Mouse (Mus musculus): ENCODE measurements around the gene Slc2a5. TPM values are rescaled to one million over a fixed set of nuclear protein-coding genes. Genes with fewer than 3 reads are reported as not detected.

Gene Slc2a5
- polyA plus RNA-seq, 1 experiment from 2014 or later, result 3.4 TPM

DNA sequence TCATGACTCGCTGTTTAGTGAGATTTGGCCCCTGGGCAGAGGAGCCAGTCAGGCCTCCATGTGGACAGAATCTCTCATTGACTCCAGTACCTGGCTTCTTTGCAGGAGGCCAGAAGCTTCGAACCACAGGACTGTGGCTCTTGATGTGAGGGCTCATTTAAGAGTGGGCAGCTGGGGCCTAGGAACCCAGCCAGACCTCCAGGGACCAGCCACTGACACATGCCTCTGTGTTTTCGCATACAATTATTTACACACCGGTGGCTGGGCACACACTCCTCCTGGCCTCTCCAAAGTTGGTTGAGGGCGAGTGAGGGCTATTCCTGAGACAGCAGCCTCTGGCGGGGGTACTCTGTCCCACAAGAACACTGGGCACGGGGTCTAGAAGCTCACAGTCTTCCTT lies 21.3 kb downstream of the Slc2a5 start:
- H3K27ac ChIP-seq (ENCODE audit: low read depth, low read length), result no peak overlapping the region
- H3K9me3 ChIP-seq (ENCODE audit: control insufficient read depth, low read length), result no peaks in the 10 kb centered on the region; the same call in 1 of the 2 replicates
- H3K27me3 ChIP-seq (ENCODE audit: control insufficient read depth, insufficient read depth, low read length), result no peaks in the 10 kb centered on the region
- WGBS, result 70% methylated on average over 7 of the region's 7 CpGs
- no peak for ATAC-seq (ENCODE audit: low read depth)
- H3K36me3 ChIP-seq (ENCODE audit: control insufficient read depth, insufficient read depth, low read length), result no peaks in the 10 kb centered on the region
- no peak overlapping the region for H3K9ac ChIP-seq (replicated peaks; ENCODE audit: low read depth, low read length)
- no peak overlapping the region for H3K4me2 ChIP-seq (ENCODE audit: low read depth, low read length)
- H3K4me3 ChIP-seq (ENCODE audit: low read depth, low read length), result no peak overlapping the region
- no peaks in the 10 kb centered on the region for H3K4me1 ChIP-seq (ENCODE audit: control insufficient read depth, insufficient read depth, low read length)

DNA sequence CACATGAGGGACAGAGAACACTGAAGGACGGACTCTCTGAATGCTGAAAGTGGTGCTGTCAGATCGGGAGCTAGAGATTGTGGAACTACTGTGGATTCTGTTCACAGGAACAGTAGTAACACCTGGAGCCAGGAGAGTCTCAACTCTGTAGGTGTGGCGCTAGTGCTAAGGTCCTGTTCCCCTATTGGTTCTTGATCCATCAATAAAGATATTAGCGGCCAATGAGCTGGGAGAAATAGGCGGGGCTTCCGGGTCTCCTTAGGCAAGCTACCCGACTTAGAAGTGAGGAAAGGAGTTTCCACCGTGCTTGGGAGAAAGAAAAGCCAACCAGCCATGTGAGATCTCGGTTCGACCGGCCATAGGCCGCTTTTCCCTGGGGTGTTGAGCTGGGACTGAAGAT lies 25.2 kb downstream of the Slc2a5 start:
- Histone ChIP-seq H3K4me3 (ENCODE audit: low read depth, low read length) (no peak overlapping the region), H3K4me2 (ENCODE audit: low read depth, low read length) (no peak overlapping the region), H3K36me3 (ENCODE audit: control insufficient read depth, insufficient read depth, low read length) (no peaks in the 10 kb centered on the region), H3K27me3 (ENCODE audit: control insufficient read depth, insufficient read depth, low read length) (no peaks in the 10 kb centered on the region), H3K9me3 (ENCODE audit: control insufficient read depth, low read length) (no peaks in the 10 kb centered on the region; the same call in 1 of the 2 replicates), H3K9ac (replicated peaks; ENCODE audit: low read depth, low read length) (no peak overlapping the region), H3K4me1 (ENCODE audit: control insufficient read depth, insufficient read depth, low read length) (no peaks in the 10 kb centered on the region), H3K27ac (ENCODE audit: low read depth, low read length) (no peak overlapping the region)
- whole genome bisulfite sequencing, result 22% methylated on average over 12 of the region's 12 CpGs
- ATAC-seq (ENCODE audit: low read depth), result no peak

DNA sequence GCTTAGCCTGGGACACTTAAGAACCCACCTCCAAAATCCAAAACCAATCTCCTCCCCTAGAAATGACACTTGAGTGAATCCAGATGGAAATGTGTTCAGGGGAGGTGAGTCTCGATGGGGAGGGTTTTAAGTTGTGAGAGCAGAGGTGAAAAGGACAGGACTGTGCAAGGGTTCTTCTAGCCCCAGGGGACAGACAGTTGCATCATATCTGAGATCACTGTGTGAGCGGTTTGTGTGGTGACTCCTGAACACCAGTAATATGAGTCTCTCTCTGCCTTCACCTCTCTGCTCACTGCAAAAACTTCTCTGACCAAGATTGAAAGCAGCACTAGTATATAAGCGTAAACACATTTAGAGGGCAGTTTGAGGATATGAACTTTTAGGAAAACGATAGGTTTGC lies 27.2 kb downstream of the Slc2a5 start:
- H3K36me3 ChIP-seq (ENCODE audit: control insufficient read depth, insufficient read depth, low read length), result no peaks in the 10 kb centered on the region
- H3K9ac ChIP-seq (replicated peaks; ENCODE audit: low read depth, low read length), result no peak overlapping the region
- H3K27ac ChIP-seq (ENCODE audit: low read depth, low read length), result no peak overlapping the region
- H3K4me3 ChIP-seq (ENCODE audit: low read depth, low read length), result no peak overlapping the region
- no peaks in the 10 kb centered on the region; the same call in 1 of the 2 replicates for H3K9me3 ChIP-seq (ENCODE audit: control insufficient read depth, low read length)
- 84% methylated on average over 4 of the region's 4 CpGs for WGBS
- H3K4me1 ChIP-seq (ENCODE audit: control insufficient read depth, insufficient read depth, low read length), result no peaks in the 10 kb centered on the region
- H3K27me3 ChIP-seq (ENCODE audit: control insufficient read depth, insufficient read depth, low read length), result no peaks in the 10 kb centered on the region
- no peak for ATAC-seq (ENCODE audit: low read depth)
- no peak overlapping the region for H3K4me2 ChIP-seq (ENCODE audit: low read depth, low read length)

DNA sequence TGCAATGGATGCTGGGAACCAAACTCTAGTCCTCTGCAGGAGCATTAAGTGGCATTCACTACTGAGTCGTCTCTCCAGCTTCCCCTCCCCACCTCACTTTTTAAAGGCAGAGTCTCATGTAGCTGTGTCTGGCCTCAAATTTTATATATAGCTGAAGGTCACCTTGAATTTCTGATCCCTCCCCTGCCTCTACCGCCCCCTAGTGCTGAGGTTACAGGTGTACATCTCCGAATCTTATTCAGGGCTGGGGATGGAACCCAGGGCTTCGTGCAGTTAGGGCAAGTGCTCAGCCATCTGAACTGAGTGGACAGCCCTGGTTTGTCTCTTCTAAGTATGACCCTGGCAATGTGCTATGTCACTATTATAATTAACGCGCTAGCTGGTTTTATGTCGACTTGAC lies 32.0 kb downstream of the Slc2a5 start:
- H3K4me1 ChIP-seq (ENCODE audit: control insufficient read depth, insufficient read depth, low read length), result no peaks in the 10 kb centered on the region
- 81% methylated on average over 7 of the region's 7 CpGs for WGBS
- H3K9ac ChIP-seq (replicated peaks; ENCODE audit: low read depth, low read length), result no peak overlapping the region
- H3K4me3 ChIP-seq (ENCODE audit: low read depth, low read length), result no peak overlapping the region
- no peaks in the 10 kb centered on the region for H3K36me3 ChIP-seq (ENCODE audit: control insufficient read depth, insufficient read depth, low read length)
- no peaks in the 10 kb centered on the region for H3K27me3 ChIP-seq (ENCODE audit: control insufficient read depth, insufficient read depth, low read length)
- no peaks in the 10 kb centered on the region for H3K9me3 ChIP-seq (ENCODE audit: control insufficient read depth, low read length)
- H3K27ac ChIP-seq (ENCODE audit: low read depth, low read length), result no peak overlapping the region
- H3K4me2 ChIP-seq (ENCODE audit: low read depth, low read length), result no peak overlapping the region
- no peak for ATAC-seq (ENCODE audit: low read depth)

DNA sequence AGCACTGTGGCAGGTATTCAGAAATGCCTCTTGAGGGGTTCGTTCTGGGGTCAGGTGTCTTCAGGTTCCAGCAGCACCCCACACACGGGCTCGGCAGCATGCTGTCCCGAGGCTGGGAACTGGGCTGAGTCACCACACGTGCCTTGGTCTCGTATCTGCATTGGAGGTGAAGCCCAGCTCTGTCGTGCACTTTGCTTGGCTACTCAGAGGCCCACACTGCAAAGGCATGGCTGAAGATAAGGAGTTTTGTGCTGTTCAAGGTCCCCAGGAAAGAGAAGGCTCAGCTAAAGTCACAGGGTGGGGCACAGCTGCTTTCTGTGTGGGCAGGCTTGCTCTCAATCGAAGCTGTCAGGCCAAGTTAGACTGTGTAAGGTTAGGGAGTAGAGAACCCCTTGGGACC lies 33.4 kb downstream of the Slc2a5 start:
- H3K27ac ChIP-seq (ENCODE audit: low read depth, low read length), result no peak overlapping the region
- no peaks in the 10 kb centered on the region for H3K4me1 ChIP-seq (ENCODE audit: control insufficient read depth, insufficient read depth, low read length)
- H3K27me3 ChIP-seq (ENCODE audit: control insufficient read depth, insufficient read depth, low read length), result no peaks in the 10 kb centered on the region
- H3K36me3 ChIP-seq (ENCODE audit: control insufficient read depth, insufficient read depth, low read length), result no peaks in the 10 kb centered on the region
- no peak overlapping the region for H3K4me2 ChIP-seq (ENCODE audit: low read depth, low read length)
- no peaks in the 10 kb centered on the region for H3K9me3 ChIP-seq (ENCODE audit: control insufficient read depth, low read length)
- WGBS, result 81% methylated on average over 8 of the region's 8 CpGs
- H3K4me3 ChIP-seq (ENCODE audit: low read depth, low read length), result no peak overlapping the region
- no peak overlapping the region for H3K9ac ChIP-seq (replicated peaks; ENCODE audit: low read depth, low read length)
- no peak for ATAC-seq (ENCODE audit: low read depth)

DNA sequence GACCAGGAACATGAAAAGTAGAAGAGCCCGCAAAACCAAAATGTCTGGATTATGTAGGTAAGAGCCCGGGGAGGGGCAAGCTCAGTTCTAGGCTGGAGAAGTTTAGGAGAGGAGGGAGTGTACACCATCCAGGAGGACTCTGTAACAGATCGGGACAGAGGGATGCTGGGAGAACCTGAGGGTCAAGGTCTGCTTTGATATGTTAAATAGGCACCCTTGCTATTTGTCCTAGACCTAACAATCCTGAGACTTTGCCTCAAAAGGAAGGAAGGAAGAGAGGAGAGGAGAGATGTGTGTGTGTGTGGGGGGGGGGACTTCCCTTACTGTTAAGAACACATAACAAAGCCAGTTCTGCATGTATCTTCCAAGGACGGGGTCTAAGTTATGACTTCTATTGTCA lies 36.2 kb downstream of the Slc2a5 start:
- 89% methylated on average over 4 of the region's 4 CpGs for WGBS
- Histone ChIP-seq H3K4me2 (ENCODE audit: low read depth, low read length) (no peak overlapping the region), H3K27ac (ENCODE audit: low read depth, low read length) (no peak overlapping the region), H3K36me3 (ENCODE audit: control insufficient read depth, insufficient read depth, low read length) (no peaks in the 10 kb centered on the region), H3K4me1 (ENCODE audit: control insufficient read depth, insufficient read depth, low read length) (no peaks in the 10 kb centered on the region), H3K27me3 (ENCODE audit: control insufficient read depth, insufficient read depth, low read length) (no peaks in the 10 kb centered on the region), H3K4me3 (ENCODE audit: low read depth, low read length) (no peak overlapping the region), H3K9ac (replicated peaks; ENCODE audit: low read depth, low read length) (no peak overlapping the region), H3K9me3 (ENCODE audit: control insufficient read depth, low read length) (no peaks in the 10 kb centered on the region)
- no peak for ATAC-seq (ENCODE audit: low read depth)

DNA sequence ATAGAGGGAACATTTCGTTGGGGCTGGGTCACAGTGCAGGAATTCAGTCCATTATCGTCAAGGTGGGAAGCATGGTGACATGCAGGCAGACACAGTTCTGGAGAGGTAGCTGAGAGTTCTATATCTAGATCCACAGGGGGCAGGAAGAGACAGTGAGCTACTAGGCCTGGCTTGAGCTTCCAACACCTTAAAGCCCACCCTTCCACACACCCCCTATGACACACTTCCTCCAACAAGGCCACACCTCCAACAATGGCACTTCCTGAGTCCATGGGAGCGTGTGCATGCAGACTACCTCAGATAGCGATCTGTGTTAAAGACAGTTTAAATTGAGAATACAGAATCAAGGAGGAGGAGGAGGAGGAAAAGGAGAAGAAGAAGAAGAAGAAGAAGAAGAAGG lies 36.6 kb downstream of the Slc2a5 start:
- Histone ChIP-seq H3K4me2 (ENCODE audit: low read depth, low read length) (no peak overlapping the region), H3K9ac (replicated peaks; ENCODE audit: low read depth, low read length) (no peak overlapping the region), H3K9me3 (ENCODE audit: control insufficient read depth, low read length) (no peaks in the 10 kb centered on the region), H3K27ac (ENCODE audit: low read depth, low read length) (no peak overlapping the region), H3K36me3 (ENCODE audit: control insufficient read depth, insufficient read depth, low read length) (no peaks in the 10 kb centered on the region), H3K4me1 (ENCODE audit: control insufficient read depth, insufficient read depth, low read length) (no peaks in the 10 kb centered on the region), H3K4me3 (ENCODE audit: low read depth, low read length) (no peak overlapping the region), H3K27me3 (ENCODE audit: control insufficient read depth, insufficient read depth, low read length) (no peaks in the 10 kb centered on the region)
- 81% methylated on average over 4 of the region's 4 CpGs for WGBS
- no peak for ATAC-seq (ENCODE audit: low read depth)

DNA sequence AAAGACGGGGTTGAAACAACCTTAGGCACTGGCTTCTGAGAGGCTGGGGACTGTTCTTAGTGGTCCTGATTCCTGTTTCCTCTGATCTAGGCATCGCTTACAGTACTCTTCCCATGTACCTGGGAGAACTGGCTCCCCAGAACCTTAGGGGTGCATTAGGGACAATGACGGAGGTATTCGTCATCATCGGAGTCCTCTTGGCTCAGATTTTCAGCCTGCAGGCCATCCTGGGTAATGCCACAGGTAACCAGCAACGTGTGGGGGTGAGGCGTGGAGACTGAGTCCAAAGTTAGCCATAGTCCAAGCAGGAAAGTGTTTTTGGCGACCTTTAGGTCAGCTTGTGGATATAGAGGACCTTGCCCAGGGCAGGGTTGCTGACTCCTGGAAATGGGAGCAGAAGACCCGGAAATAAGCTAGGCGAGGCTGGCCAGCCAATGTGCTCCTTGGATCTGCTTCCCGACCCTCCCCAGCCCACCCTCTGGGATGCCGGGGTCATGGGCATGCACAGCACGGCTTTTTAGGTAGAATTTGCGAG lies 38.3 kb downstream of the Slc2a5 start:
- Histone ChIP-seq H3K36me3 (ENCODE audit: control insufficient read depth, insufficient read depth, low read length) (no peaks in the 10 kb centered on the region), H3K4me3 (ENCODE audit: low read depth, low read length) (no peak overlapping the region), H3K4me2 (ENCODE audit: low read depth, low read length) (no peak overlapping the region), H3K9ac (replicated peaks; ENCODE audit: low read depth, low read length) (no peak overlapping the region), H3K4me1 (ENCODE audit: control insufficient read depth, insufficient read depth, low read length) (no peaks in the 10 kb centered on the region), H3K9me3 (ENCODE audit: control insufficient read depth, low read length) (no peaks in the 10 kb centered on the region), H3K27me3 (ENCODE audit: control insufficient read depth, insufficient read depth, low read length) (no peaks in the 10 kb centered on the region), H3K27ac (ENCODE audit: low read depth, low read length) (no peak overlapping the region)
- WGBS, result 76% methylated on average over 14 of the region's 14 CpGs
- ATAC-seq (ENCODE audit: low read depth), result no peak

DNA sequence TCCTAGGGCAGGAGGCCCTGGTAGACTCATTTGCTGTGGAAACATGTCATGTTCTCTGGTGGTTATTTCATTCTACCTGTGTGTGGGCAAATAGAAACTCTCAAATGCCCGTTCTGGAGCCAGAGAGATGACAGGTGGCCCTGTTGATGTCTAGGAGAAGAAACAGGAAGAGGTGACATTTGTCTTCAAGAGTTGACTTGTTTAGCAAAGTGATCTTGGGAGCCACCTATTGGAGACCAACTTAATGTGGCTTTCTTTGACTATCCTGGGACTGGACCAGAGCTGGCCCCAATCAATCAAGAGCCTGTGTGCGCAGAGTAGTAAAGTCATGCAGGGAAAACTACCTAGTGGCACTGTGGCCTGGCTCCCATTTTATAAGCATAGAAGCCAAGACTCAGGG lies 40.4 kb downstream of the Slc2a5 start:
- Histone ChIP-seq H3K4me1 (ENCODE audit: control insufficient read depth, insufficient read depth, low read length) (no peaks in the 10 kb centered on the region), H3K27me3 (ENCODE audit: control insufficient read depth, insufficient read depth, low read length) (no peaks in the 10 kb centered on the region), H3K9ac (replicated peaks; ENCODE audit: low read depth, low read length) (no peak overlapping the region), H3K9me3 (ENCODE audit: control insufficient read depth, low read length) (no peaks in the 10 kb centered on the region), H3K4me3 (ENCODE audit: low read depth, low read length) (no peak overlapping the region), H3K36me3 (ENCODE audit: control insufficient read depth, insufficient read depth, low read length) (no peaks in the 10 kb centered on the region), H3K27ac (ENCODE audit: low read depth, low read length) (no peak overlapping the region), H3K4me2 (ENCODE audit: low read depth, low read length) (no peak overlapping the region)
- ATAC-seq (ENCODE audit: low read depth), result no peak
- WGBS, result 86% methylated on average over 2 of the region's 2 CpGs

All from neural tube, embryonic 14.5 days (tissue).